Mouse (Mus musculus) T-cell, adult 66 days (primary cell): ENCODE data around the gene Cdkl4. TPM values are rescaled to one million over a fixed set of nuclear protein-coding genes. Genes with fewer than 3 reads are reported as not detected.

Source experiments
- total RNA-seq, 2 experiments: library from RNA; stranded (reverse); gene quantifications; 3 replicates in 1 of 2; 4 replicates in 1 of 2; pipeline ENCODE4 v1.2.4; 2023

Gene Cdkl4
- total RNA-seq = under 1 TPM; 0.47 to 0.61 TPM

DNA sequence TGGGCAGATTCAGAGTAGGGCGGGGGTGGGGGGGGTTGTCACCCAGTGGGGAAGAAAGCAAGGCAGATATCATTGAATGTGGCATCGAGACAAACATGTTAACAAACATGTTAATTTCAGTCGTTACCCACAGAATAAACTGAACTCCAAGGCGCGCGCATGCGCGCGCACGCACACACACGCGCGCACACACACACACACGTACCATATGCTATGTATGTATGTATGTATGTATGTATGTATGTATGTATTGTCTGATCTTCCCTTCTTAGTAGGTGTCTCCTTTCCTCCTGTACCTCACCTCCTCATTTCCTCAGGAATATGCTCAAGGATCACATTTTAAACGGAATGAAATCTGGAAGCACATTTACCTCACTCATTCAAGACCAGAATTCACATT lies at the start of gene Cdkl4:
Gene Cdkl4 (minus strand): TSS at position 175 of the 400 bp plus-strand sequence.

DNA sequence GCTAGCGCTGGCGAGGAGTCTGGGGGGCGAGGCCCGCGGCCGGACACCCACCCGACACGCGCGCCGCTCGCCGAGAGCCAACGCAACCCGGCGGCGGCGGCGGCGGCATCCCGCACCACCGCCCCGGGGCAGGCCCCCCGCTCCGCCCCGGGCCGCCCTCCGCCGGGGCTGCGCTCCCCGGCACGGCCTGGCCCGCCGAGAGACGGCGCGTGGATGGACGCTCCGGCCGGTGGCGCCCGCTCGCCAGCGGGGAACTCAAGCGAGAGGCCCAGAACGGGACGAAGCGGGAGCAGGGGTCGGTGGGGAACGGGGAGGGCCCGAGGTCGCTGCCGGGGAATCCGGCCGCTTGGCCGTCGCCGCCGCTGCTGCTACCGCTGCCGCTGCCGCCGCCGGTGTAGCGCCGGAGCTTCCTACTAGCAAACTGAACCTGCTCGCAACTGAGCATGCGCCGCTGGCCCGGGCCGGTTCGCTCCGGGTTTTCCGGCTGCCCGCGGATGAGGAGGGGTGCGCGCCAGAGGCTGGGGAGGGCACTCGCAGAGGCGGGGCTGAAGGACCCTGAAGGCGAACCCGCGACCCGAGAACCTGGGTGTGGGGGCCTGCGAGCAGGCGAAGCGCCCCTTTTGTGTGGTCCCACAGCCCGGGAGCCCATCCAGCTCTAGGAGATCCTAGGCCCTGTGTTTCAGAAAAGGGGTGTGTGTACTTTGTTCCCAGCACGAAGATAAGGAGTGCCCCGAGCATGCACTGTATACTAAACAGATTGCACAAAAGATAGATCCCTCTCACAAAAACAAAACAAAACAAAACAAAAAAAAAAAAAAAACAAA lies 97.4 kb downstream of the Cdkl4 start, which contains the start of gene Sos1:
Gene Sos1 (minus strand): TSS at position 423 of the 824 bp plus-strand sequence.

Other genes starting within 250 kb of the Cdkl4 start
- gene Gm10190, start 204.3 kb downstream of the Cdkl4 start, total RNA-seq = not detected
- 10 to 100 TPM; 28.7 to 29.1 TPM for gene Sos1, start 97.4 kb downstream of the Cdkl4 start, total RNA-seq
- 10 to 100 TPM; 12.5 to 18.7 TPM for gene Map4k3, start 150.7 kb upstream of the Cdkl4 start, total RNA-seq